Mouse (Mus musculus): Measurements from ENCODE around the gene Mfap3. TPM values are rescaled to one million over a fixed set of nuclear protein-coding genes. Genes with fewer than 3 reads are reported as not detected.

The Mfap3 gene
- polyA plus RNA-seq (2017; shearing (Covaris generic)), result 39.1 TPM

DNA sequence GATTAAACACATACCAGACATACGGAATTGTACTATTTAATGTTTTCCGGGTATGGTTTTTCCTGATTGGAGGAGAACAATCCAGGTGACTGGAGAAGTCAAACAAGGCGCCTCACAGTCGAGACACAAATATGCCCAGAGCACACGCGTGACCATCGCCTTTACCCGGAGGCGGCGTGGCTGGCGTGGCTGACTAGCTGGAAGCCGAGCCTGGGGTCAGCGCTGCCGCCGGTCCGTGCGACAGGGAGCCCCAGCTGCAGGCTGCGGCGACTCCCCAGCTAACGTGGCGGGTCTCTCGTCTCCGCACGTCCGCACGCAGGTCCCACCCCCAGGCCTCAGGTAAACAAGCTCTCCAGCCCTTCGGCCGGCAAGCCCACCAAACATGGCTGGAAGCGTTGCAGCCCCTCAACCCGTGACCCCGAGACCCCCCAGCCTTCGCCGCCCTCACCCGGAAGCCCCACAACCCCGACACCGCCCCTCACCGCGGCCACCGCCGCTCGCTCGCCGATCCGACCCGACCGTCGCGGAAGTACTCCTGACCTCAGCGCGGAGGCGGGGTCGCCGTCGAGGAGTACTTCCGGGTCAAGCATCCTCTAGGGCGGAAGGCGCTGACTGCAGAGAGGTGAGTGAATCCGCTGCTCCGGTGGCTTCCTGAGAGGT is at the start of gene Mfap3, which contains the start of gene Fam114a2:
Gene Mfap3, plus strand, starts transcription at position 574 of the 660 bp plus-strand sequence.
Gene Fam114a2, minus strand, starts transcription at position 527 of the 660 bp plus-strand sequence.

Other genes starting within 250 kb of the Mfap3 start
- 119 TPM for gene Fam114a2, start within 50 bp of the Mfap3 start, polyA plus RNA-seq (2017; shearing (Covaris generic))
- 11.3 TPM for gene Galnt10, start 126.8 kb downstream of the Mfap3 start, polyA plus RNA-seq (2017; shearing (Covaris generic))